Mouse (Mus musculus) kidney, adult 18-20 months (tissue): ENCODE results near the gene Slc9a3r1.

Source experiments
- DNase-seq: peaks from one replicate; pipeline ENCODE4 v3.0.0; 2021

Gene Slc9a3r1

DNA sequence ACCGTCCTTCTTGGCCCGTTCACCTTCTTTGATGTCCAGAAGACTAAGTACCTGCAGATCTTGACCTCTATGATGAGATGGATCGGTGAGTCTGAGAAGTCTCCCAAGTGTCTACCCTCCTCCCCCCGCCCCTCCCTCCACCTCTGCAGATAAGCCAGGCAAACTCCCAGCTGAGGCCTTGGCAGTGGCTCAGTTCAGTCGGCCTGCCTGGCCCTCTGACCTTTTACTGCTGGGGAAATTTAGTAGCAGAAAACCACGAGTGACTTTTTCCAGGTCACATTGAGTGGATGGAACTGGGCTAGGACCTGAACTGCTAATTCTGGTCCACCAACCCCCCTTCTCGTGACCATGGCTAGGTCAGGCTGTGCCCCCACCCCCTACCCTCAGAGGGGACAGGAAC lies 65.3 kb downstream of the Slc9a3r1 start:
- DNase-seq: no peak

DNA sequence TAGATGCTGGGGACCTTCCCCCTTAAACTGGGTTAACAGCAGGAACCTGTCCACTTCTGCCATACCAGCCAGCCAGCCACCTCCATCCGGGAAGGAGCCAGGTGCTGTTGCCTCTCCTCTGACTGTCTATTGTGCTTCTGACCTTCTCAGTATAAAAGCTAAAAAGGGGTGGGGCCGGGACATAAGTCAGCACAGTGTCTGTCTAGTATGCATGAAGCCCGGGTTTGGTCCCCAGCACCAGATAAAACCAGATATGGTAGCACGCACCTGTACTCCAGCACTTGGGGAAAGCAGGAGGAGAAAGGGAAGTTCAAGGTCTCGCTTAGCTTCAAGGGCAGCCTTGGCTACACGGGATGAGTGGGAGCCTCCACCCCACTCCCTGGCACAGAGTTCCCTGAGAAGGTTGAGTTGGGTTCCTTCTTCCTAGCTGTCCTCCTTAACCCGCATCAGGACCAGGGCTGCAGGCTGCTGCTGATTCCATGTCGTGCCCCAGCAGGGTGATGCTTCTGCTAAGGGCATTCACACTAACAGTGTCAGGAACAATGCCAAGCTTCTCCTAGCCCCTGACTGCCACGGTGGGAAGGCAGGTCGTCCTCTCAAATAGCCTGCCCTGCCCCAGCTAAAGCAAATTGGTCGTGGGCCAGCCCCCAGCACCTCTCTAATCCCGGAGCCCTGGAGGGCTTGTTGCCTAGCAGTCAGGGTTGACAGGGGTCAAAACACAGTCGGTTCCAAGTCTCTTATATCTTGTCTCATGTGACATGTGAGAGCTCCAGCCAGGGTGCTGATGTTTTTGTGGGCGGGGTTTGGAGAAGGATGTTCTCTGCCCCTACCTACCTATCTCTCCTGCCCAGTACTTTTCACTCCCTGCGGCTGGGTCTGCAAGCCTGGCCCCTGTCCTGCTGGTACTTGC lies 66.1 kb downstream of the Slc9a3r1 start:
- DNase-seq: no peak
